Mouse (Mus musculus): ENCODE data around the gene Ptprm.
A peak's percentile ranks its signal among the peaks of the same experiment; 100 is the strongest.

Ptprm gene

GRCm38 (mm10) chr17:67215326-67215725 lies 138.9 kb downstream of the Ptprm start:
- no peak for DNase-seq (ENCODE audit: low spot score)

- DNase-seq (ENCODE audit: low spot score) = no peak
Measured at GRCm38 (mm10) chr17:67213711-67214110, 140.5 kb downstream of the Ptprm start.

- no peak for DNase-seq (ENCODE audit: low spot score)
Measured at GRCm38 (mm10) chr17:67209676-67210344, 144.4 kb downstream of the Ptprm start.

- no peak for DNase-seq (ENCODE audit: low spot score)
Measured at GRCm38 (mm10) chr17:67208600-67208999, 145.7 kb downstream of the Ptprm start.

- DNase-seq (ENCODE audit: low spot score) = no peak
Measured at GRCm38 (mm10) chr17:67206984-67207383, 147.3 kb downstream of the Ptprm start.

- no peak for DNase-seq (ENCODE audit: low spot score)
Measured at GRCm38 (mm10) chr17:67201151-67201550, 153.1 kb downstream of the Ptprm start.

- DNase-seq (ENCODE audit: low spot score) = no peak
Measured at GRCm38 (mm10) chr17:67193728-67194127, 160.5 kb downstream of the Ptprm start.

- no peak for DNase-seq (ENCODE audit: low spot score)
Measured at GRCm38 (mm10) chr17:67188514-67188913, 165.7 kb downstream of the Ptprm start.

- DNase-seq (ENCODE audit: low spot score) = no peak
Measured at GRCm38 (mm10) chr17:67186879-67187278, 167.4 kb downstream of the Ptprm start.

- DNase-seq (ENCODE audit: low spot score) = no peak
Measured at GRCm38 (mm10) chr17:67185942-67186341, 168.3 kb downstream of the Ptprm start.

GRCm38 (mm10) chr17:67179446-67179845 lies 174.8 kb downstream of the Ptprm start:
- no peak for DNase-seq (ENCODE audit: low spot score)

- no peak for DNase-seq (ENCODE audit: low spot score)
Measured at GRCm38 (mm10) chr17:67178686-67179265, 175.5 kb downstream of the Ptprm start.

GRCm38 (mm10) chr17:67175836-67176235 lies 178.4 kb downstream of the Ptprm start:
- DNase-seq (ENCODE audit: low spot score) = no peak

- no peak for DNase-seq (ENCODE audit: low spot score)
Measured at GRCm38 (mm10) chr17:67171353-67171752, 182.9 kb downstream of the Ptprm start.

GRCm38 (mm10) chr17:67170696-67171095 lies 183.6 kb downstream of the Ptprm start:
- no peak for DNase-seq (ENCODE audit: low spot score)

GRCm38 (mm10) chr17:67165876-67166275 lies 188.4 kb downstream of the Ptprm start:
- DNase-seq (ENCODE audit: low spot score) = peak; percentile 9

- DNase-seq (ENCODE audit: low spot score) = peak; percentile 13
Measured at GRCm38 (mm10) chr17:67159611-67160010, 194.6 kb downstream of the Ptprm start.

GRCm38 (mm10) chr17:67157089-67157752 lies 197.0 kb downstream of the Ptprm start:
- DNase-seq (ENCODE audit: low spot score) = no peak

GRCm38 (mm10) chr17:67152218-67152617 lies 202.0 kb downstream of the Ptprm start:
- no peak for DNase-seq (ENCODE audit: low spot score)

GRCm38 (mm10) chr17:67150441-67150840 lies 203.8 kb downstream of the Ptprm start:
- DNase-seq (ENCODE audit: low spot score) = no peak

GRCm38 (mm10) chr17:67142183-67142756 lies 212.0 kb downstream of the Ptprm start:
- DNase-seq (ENCODE audit: low spot score) = no peak

- DNase-seq (ENCODE audit: low spot score) = no peak
Measured at GRCm38 (mm10) chr17:67140502-67140901, 213.8 kb downstream of the Ptprm start.

GRCm38 (mm10) chr17:67138981-67139380 lies 215.3 kb downstream of the Ptprm start:
- no peak for DNase-seq (ENCODE audit: low spot score)

Data from adipocyte (in vitro differentiated cells).